Mouse (Mus musculus): ENCODE data around the gene Aldh5a1.

Aldh5a1 gene

GRCm38 (mm10) chr13:24937108-24937838 is at the start of gene Aldh5a1:
Aldh5a1 (minus strand) TSS chr13:24937661.
- TF ChIP-seq GATA4 (IDR thresholded peaks at IDR 0.05; ENCODE audit: insufficient replicate concordance, low read length): no peak

- no peak for TF ChIP-seq GATA4 (IDR thresholded peaks at IDR 0.05; ENCODE audit: insufficient replicate concordance, low read length)
Measured at GRCm38 (mm10) chr13:24985435-24985834, 48.0 kb upstream of the Aldh5a1 start.

DNA sequence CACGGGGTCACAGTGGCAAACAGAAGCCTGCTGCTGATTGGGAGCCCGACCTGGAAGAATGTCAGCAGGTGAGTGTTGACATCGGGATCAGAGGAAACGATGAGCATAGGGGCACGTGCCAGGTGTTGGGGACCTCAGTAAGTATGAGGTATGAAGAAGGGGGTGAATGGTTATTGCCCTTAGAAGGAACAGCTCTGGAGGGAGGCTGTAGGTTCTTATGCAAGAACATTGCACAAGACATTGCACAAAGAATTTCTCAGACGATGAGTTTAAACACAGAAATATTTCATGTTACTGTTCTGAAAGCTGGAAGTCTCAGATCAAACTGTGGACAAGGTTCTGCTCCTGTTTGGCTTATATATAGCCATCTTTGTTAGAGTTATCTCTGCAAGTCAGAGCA is 43.6 kb upstream of the Aldh5a1 start:
- no peak for TF ChIP-seq GATA4 (IDR thresholded peaks at IDR 0.05; ENCODE audit: insufficient replicate concordance, low read length)

- TF ChIP-seq GATA4 (IDR thresholded peaks at IDR 0.05; ENCODE audit: insufficient replicate concordance, low read length): peak; percentile 22; the same call in 1 of the 2 replicates
Measured at GRCm38 (mm10) chr13:24977820-24978342, 40.4 kb upstream of the Aldh5a1 start.

GRCm38 (mm10) chr13:24976384-24976783 is 38.9 kb upstream of the Aldh5a1 start:
- no peak for TF ChIP-seq GATA4 (IDR thresholded peaks at IDR 0.05; ENCODE audit: insufficient replicate concordance, low read length)

- no peak for TF ChIP-seq GATA4 (IDR thresholded peaks at IDR 0.05; ENCODE audit: insufficient replicate concordance, low read length)
Measured at GRCm38 (mm10) chr13:24965846-24966201, 28.4 kb upstream of the Aldh5a1 start.

DNA sequence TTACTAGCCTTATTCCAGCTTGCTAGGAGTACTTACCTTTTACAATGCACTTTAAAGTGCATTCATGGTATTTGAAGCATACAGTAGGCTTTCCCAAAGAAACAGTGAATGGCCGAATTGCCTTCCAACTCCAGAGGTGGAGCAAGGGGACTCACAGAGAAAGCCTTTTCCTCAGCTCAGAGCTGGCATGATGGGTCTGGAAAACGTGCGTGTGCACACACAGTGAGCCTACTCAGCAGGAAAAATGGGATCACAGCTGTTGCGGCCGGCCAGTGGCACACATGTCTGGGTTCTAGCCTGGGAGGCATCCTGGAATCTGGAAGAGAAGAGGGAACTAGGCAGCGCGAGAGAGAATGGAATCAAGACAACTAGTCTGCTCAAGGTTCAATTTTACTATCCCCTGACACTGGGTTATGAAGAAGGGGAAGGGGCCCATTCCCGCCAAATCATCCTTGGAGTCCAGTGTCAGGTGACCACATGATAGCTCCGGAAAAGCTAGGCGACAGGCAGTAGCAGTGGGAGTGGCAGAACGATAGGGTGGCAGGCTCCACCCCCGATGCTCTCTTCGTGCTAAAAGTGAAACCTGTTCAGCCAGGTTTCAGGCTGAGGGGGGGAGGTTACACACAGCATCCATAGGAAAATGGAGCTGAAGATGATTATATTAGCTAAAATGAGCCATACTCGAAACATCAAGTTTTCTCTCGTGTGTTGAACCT is 27.8 kb upstream of the Aldh5a1 start:
- TF ChIP-seq GATA4 (IDR thresholded peaks at IDR 0.05; ENCODE audit: insufficient replicate concordance, low read length): no peak

DNA sequence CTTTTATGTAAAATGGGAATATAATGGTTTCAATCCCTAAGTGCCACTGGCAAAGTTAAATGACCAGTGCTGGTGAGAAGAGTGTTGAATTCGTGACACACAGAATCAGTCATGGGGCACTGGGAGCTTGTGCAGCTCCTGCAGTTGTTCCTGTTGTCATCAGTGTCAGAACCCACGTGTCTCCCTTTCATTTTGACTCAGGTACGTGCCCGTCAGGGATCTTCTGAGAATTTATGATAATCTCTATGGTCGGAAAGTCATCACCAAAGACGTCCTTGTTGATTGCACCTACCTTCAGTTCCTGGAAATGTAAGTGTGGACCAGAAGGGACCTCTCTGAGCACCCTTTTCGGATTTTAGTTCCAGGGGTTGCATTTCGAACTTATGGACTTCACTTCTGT is 24.7 kb upstream of the Aldh5a1 start:
- TF ChIP-seq GATA4 (IDR thresholded peaks at IDR 0.05; ENCODE audit: insufficient replicate concordance, low read length): no peak

DNA sequence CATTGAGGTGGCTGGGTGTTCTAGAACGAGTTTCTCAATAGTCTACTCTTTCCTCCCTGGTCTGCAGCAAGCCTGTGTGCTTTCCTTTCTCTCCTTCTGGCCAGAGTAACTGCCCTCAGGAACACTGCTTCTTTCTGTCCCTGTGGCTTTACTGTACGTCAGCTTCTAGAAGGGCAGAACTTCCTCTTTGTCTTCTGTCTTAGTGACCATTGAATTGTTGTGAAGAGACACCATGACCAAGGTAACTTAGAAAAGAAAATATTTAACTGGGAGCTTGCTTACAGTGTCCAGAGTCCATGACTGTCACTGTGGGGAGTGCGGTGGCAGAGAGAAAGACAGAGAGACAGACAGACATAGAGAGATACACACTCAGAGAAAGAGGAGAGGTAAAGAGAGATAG is 22.6 kb upstream of the Aldh5a1 start:
- no peak for TF ChIP-seq GATA4 (IDR thresholded peaks at IDR 0.05; ENCODE audit: insufficient replicate concordance, low read length)

DNA sequence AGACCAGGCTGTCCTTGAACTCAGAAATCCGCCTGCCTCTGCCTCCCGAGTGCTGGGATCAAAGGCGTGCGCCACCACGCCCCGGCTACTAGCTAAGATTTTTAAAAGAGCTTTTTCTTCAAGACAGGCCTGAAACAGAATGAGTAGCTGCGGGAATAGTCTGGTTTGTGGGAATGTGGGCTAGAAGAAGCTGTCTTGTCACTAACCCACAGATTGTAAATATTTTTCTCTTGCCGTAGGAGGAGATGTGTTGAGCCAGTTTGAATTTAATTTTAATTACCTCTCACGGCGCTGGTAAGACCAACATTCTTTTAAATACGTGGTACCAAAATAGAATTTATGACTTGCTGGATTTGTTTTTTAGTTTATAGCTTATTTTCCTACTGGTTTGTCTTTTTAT is 21.2 kb upstream of the Aldh5a1 start:
- no peak for TF ChIP-seq GATA4 (IDR thresholded peaks at IDR 0.05; ENCODE audit: insufficient replicate concordance, low read length)

DNA sequence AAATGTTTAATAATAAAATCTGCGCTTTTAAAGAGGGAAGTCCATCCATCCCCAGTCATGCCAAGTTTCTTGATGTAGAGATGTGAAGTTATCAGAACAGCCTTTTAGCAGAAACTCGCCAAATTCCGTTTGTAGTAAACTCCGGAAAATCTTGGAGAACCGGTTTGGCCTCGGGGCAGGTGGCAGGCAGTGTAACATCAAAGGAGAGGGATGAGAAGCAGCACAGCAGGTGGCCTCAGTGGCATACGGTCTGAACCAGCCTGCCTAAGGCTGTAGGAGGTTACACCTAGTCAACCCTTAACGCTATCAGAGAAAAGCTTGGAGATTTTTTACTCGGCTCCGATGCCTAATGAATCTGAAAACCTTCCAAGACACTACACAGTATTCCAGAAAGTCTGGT is 18.0 kb upstream of the Aldh5a1 start:
- no peak for TF ChIP-seq GATA4 (IDR thresholded peaks at IDR 0.05; ENCODE audit: insufficient replicate concordance, low read length)

- TF ChIP-seq GATA4 (IDR thresholded peaks at IDR 0.05; ENCODE audit: insufficient replicate concordance, low read length): no peak
Measured at GRCm38 (mm10) chr13:24955091-24955490, 17.6 kb upstream of the Aldh5a1 start.

- TF ChIP-seq GATA4 (IDR thresholded peaks at IDR 0.05; ENCODE audit: insufficient replicate concordance, low read length): no peak
Measured at GRCm38 (mm10) chr13:24952659-24953058, 15.2 kb upstream of the Aldh5a1 start.

DNA sequence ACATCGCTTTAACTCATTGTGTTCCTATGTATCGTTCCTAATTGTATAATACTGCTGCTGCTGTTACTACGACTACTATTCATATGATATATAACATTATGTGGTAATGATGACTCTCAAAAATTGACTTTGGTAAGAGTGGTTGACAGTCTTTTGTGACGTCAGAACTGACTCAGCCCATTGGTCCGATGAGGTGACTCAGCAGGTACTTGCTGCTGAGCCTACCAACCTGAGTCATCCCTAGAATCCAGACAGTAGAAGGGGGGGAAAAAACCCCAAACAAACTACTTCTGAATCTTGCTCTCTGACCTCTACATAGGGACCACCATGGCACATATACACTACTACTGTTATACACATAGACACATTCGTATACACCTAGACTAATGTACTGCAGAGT is 11.4 kb upstream of the Aldh5a1 start:
- TF ChIP-seq GATA4 (IDR thresholded peaks at IDR 0.05; ENCODE audit: insufficient replicate concordance, low read length): no peak

DNA sequence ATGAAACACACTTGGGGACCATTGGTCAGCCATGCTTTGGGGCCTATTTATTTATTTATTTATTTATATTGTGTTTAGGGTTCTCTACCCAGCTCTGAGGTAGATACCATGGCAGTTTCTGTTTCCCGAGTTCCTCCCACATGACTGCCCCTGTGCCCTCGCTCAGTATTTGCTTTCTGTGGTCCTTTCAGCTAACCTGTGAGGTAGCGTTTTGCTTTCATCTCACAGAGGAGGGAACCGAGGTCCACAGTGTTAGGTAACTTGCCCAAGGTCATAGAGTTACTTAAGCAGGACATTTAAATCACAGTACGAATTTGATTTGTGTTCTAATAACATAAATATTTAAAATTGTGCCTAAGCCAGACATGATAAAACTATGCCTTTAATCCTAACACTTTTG is 9.7 kb upstream of the Aldh5a1 start:
- TF ChIP-seq GATA4 (IDR thresholded peaks at IDR 0.05; ENCODE audit: insufficient replicate concordance, low read length): no peak

- TF ChIP-seq GATA4 (IDR thresholded peaks at IDR 0.05; ENCODE audit: insufficient replicate concordance, low read length): no peak
Measured at GRCm38 (mm10) chr13:24945567-24945966, 8.1 kb upstream of the Aldh5a1 start.
